Mouse (Mus musculus) liver, embryonic 16.5 days (tissue): Measurements from ENCODE around the gene Mrgprb5. TPM values are rescaled to one million over a fixed set of nuclear protein-coding genes. Genes with fewer than 3 reads are reported as not detected.

Experiments
- polyA plus RNA-seq: library from polyadenylated mRNA; unstranded; fragments of >200 nt; fragmentation: Nextera tagmentation; extraction: Ambion mirVana; gene quantifications from 2 replicates; pipeline ENCODE4 v1.2.1, GENCODE M21; 2015

The Mrgprb5 gene
- polyA plus RNA-seq, 1 experiment from 2014 or later, result not detected

Other genes with a start within 250 kb of the Mrgprb5 start
- gene Mrgpra4, start 186.9 kb downstream of the Mrgprb5 start, polyA plus RNA-seq, result not detected in 2 replicates
- gene Mrgprx1, start 141.4 kb downstream of the Mrgprb5 start, polyA plus RNA-seq, result not detected in 2 replicates
- not detected in 2 replicates for gene Mrgprb4, start 30.3 kb upstream of the Mrgprb5 start, polyA plus RNA-seq
- gene Mrgprb8, start 219.5 kb upstream of the Mrgprb5 start, polyA plus RNA-seq, result not detected in 2 replicates